Mouse (Mus musculus) inflammation-experienced regulatory T-cells, adult 6 months (primary cell): ENCODE results near the gene Agtpbp1. TPM values are rescaled to one million over a fixed set of nuclear protein-coding genes. Genes with fewer than 3 reads are reported as not detected.

Experiments
- ATAC-seq: one replicate; pipeline ENCODE4 v1.8.0; 2017
- polyA plus RNA-seq, 3 experiments: library from polyadenylated mRNA; unstranded; fragments of 100-300 nt; shearing (Covaris generic); gene quantifications; one replicate each; pipeline ENCODE4 v1.2.1; 2017

Gene Agtpbp1
- polyA plus RNA-seq, 3 experiments from 2014 or later = 18.0 to 23.2 (median 18.3) TPM

GRCm38 (mm10) chr13:59423871-59424270 is 161.2 kb downstream of the Agtpbp1 start:
- ATAC-seq = no peak

- ATAC-seq = no peak
These were observed 168.3 kb downstream of the Agtpbp1 start for GRCm38 (mm10) chr13:59416530-59417230.

GRCm38 (mm10) chr13:59413885-59414284 is 171.1 kb downstream of the Agtpbp1 start:
- ATAC-seq = no peak

GRCm38 (mm10) chr13:59412672-59413071 is 172.4 kb downstream of the Agtpbp1 start:
- no peak for ATAC-seq

GRCm38 (mm10) chr13:59407182-59407581 is 177.8 kb downstream of the Agtpbp1 start:
- no peak for ATAC-seq

- no peak for ATAC-seq
These were observed 182.8 kb downstream of the Agtpbp1 start for GRCm38 (mm10) chr13:59402026-59402775.

- ATAC-seq = no peak
These were observed 187.5 kb downstream of the Agtpbp1 start for GRCm38 (mm10) chr13:59397571-59397970.

Other genes with a start within 250 kb of the Agtpbp1 start
- gene Naa35, start within 50 bp of the Agtpbp1 start, polyA plus RNA-seq = 10 to 100 TPM; 93.0 to 99.2 (median 98.7) TPM
- 10 to 100 TPM; 40.8 to 58.9 (median 47.8) TPM for gene Golm1, start 90.6 kb upstream of the Agtpbp1 start, polyA plus RNA-seq
- gene 4921517D22Rik, start 108.9 kb upstream of the Agtpbp1 start, polyA plus RNA-seq = not detected
- not detected for gene Spata31d1a, start 125.1 kb upstream of the Agtpbp1 start, polyA plus RNA-seq
- not detected for gene Spata31d1b, start 127.1 kb upstream of the Agtpbp1 start, polyA plus RNA-seq
- not detected for gene Spata31d1d, start 146.5 kb upstream of the Agtpbp1 start, polyA plus RNA-seq
- not detected for gene 1700014D04Rik, start 161.5 kb upstream of the Agtpbp1 start, polyA plus RNA-seq
- gene Isca1, start 184.6 kb upstream of the Agtpbp1 start, polyA plus RNA-seq = 10 to 100 TPM; 50.8 to 59.8 (median 57.7) TPM
- gene Gm49354, start 197.0 kb upstream of the Agtpbp1 start, polyA plus RNA-seq = not detected
- 10 to 100 TPM; 67.6 to 73.9 (median 72.7) TPM for gene Tut7, start 237.9 kb upstream of the Agtpbp1 start, polyA plus RNA-seq